9 mouse cellular contexts compared by ENCODE assay signal in genomic region chr1:168380241-168380770, GRCm38 (mm10). TPM values are rescaled to one million over a fixed set of nuclear protein-coding genes. Genes with fewer than 3 reads are reported as not detected.
DNase-seq lines count a peak whose midpoint lies in the region; ATAC-seq lines count a peak whose summit lies in the region.
"Had no signal": no experiment of that assay in that cellular context is flagged by ENCODE, and none has a peak within 500 bp of the region (broad histone marks: within the 10 kb centered on the region; RNA-seq: fewer than 3 reads in every experiment).

No protein-coding gene starts in this region.

- peaks cover 88% of the 10 kb centered on the region for H3K4me1 ChIP-seq in embryonic facial prominence, embryonic 10.5 days
- H3K4me1 ChIP-seq in heart, embryonic 14.5 days (ENCODE audit: control insufficient read depth in 2 of 2, insufficient read depth in 2 of 2, low read length in 2 of 2) = peaks cover 39 to 65% of the 10 kb centered on the region in 2 experiments
- H3K4me1 ChIP-seq in limb, embryonic 11.5 days (ENCODE audit: control insufficient read depth, insufficient read depth, low read length) = peaks cover 58% of the 10 kb centered on the region
- H3K4me1 ChIP-seq in midbrain, embryonic 16.5 days (ENCODE audit: control insufficient read depth, insufficient read depth, low read length) = peaks cover 60% of the 10 kb centered on the region
- peaks cover 25% of the 10 kb centered on the region for H3K4me1 ChIP-seq in liver, embryonic 12.5 days

- H3K9me3 ChIP-seq in embryonic facial prominence, embryonic 10.5 days = no peaks in the 10 kb centered on the region
- H3K9me3 ChIP-seq in heart, embryonic 14.5 days (ENCODE audit: control insufficient read depth, low read length) = no peaks in the 10 kb centered on the region
- no peaks in the 10 kb centered on the region for H3K9me3 ChIP-seq in limb, embryonic 11.5 days (ENCODE audit: control insufficient read depth, low read length)
- no peaks in the 10 kb centered on the region for H3K9me3 ChIP-seq in midbrain, embryonic 16.5 days (replicated peaks; ENCODE audit: control insufficient read depth, low read length, poor library complexity, severe bottlenecking)
- no peaks in the 10 kb centered on the region for H3K9me3 ChIP-seq in liver, embryonic 12.5 days (replicated peaks)
- H3K9me3 ChIP-seq: neural tube, embryonic 12.5 days had no signal

- no peaks in the 10 kb centered on the region for H3K27me3 ChIP-seq in embryonic facial prominence, embryonic 10.5 days (replicated peaks; ENCODE audit: low read depth, poor library complexity, severe bottlenecking)
- H3K27me3 ChIP-seq in heart, embryonic 14.5 days (ENCODE audit: control insufficient read depth, insufficient read depth, low read length) = no peaks in the 10 kb centered on the region
- no peaks in the 10 kb centered on the region for H3K27me3 ChIP-seq in limb, embryonic 11.5 days (ENCODE audit: control insufficient read depth, insufficient read depth, low read length)
- H3K27me3 ChIP-seq in midbrain, embryonic 16.5 days (ENCODE audit: control insufficient read depth, insufficient read depth, low read depth, low read length) = no peaks in the 10 kb centered on the region
- no peaks in the 10 kb centered on the region for H3K27me3 ChIP-seq in liver, embryonic 12.5 days (replicated peaks)
- H3K27me3 ChIP-seq: neural tube, embryonic 12.5 days had no signal

- H3K4me2 ChIP-seq in heart, embryonic 14.5 days (ENCODE audit: low read length) = peak overlapping the region; percentile 23; the same call in 1 of the 2 replicates
- H3K4me2 ChIP-seq in limb, embryonic 11.5 days (ENCODE audit: low read depth, severe bottlenecking) = 0 out of 2 replicates have a peak overlapping the region, but pooled peaks have one; percentile 13
- no peak overlapping the region for H3K4me2 ChIP-seq in midbrain, embryonic 16.5 days (ENCODE audit: low read length)
- no peak overlapping the region for H3K4me2 ChIP-seq in liver, embryonic 12.5 days
- H3K4me2 ChIP-seq: neural tube, embryonic 12.5 days had no signal

- no peak overlapping the region; the same call in 1 of the 2 replicates for H3K4me3 ChIP-seq in embryonic facial prominence, embryonic 10.5 days
- no peak overlapping the region for H3K4me3 ChIP-seq in heart, embryonic 14.5 days (ENCODE audit: control insufficient read depth in 1 of 2, insufficient read depth in 1 of 2, low read depth in 1 of 2, low read length in 2 of 2)
- no peak overlapping the region for H3K4me3 ChIP-seq in limb, embryonic 11.5 days (ENCODE audit: low read depth, low read length)
- no peak overlapping the region for H3K4me3 ChIP-seq in midbrain, embryonic 16.5 days (ENCODE audit: low read depth, low read length)
- no peak overlapping the region for H3K4me3 ChIP-seq in liver, embryonic 12.5 days
- H3K4me3 ChIP-seq: neural tube, embryonic 12.5 days had no signal

- intact Hi-C loops in left cerebral cortex, postnatal 10 days (cut with DNase I) = no loop called here

- no peak for DNase-seq in embryonic facial prominence, embryonic 10.5 days (ENCODE audit: low spot score)
- DNase-seq in limb, embryonic 11.5 days (ENCODE audit: low spot score) = peak; percentile 67
- DNase-seq in left cerebral cortex, adult 9 months (ENCODE audit: low spot score in 2 of 2) = no peak
- no peak for DNase-seq in left cerebral cortex, postnatal 10 days (ENCODE audit: extremely low spot score in 1 of 2, low spot score in 2 of 2)

- 59% methylated on average over 9 of the region's 9 CpGs for WGBS in embryonic facial prominence, embryonic 10.5 days
- 23% methylated on average over 9 of the region's 9 CpGs for WGBS in heart, embryonic 14.5 days
- 16% methylated on average over 9 of the region's 9 CpGs for WGBS in limb, embryonic 11.5 days
- WGBS in midbrain, embryonic 16.5 days = 65% methylated on average over 9 of the region's 9 CpGs
- 61% methylated on average over 9 of the region's 9 CpGs for WGBS in liver, embryonic 12.5 days (ENCODE audit: insufficient replicate concordance)

- H3K27ac ChIP-seq in embryonic facial prominence, embryonic 10.5 days (replicated peaks) = peak overlapping the region; percentile 35; the same call in 1 of the 2 replicates
- peak overlapping the region; percentile 28 to 93 for H3K27ac ChIP-seq in heart, embryonic 14.5 days (replicated peaks in 1 of 2; ENCODE audit: control insufficient read depth in 1 of 2, insufficient read depth in 1 of 2, low read depth in 2 of 2, low read length in 2 of 2)
- no peak overlapping the region for H3K27ac ChIP-seq in limb, embryonic 11.5 days (replicated peaks; ENCODE audit: low read depth, low read length)
- H3K27ac ChIP-seq in midbrain, embryonic 16.5 days (ENCODE audit: low read length) = no peak overlapping the region
- no peak overlapping the region for H3K27ac ChIP-seq in liver, embryonic 12.5 days
- H3K27ac ChIP-seq: neural tube, embryonic 12.5 days had no signal

- peak; percentile 53; the same call in 1 of the 2 replicates for ATAC-seq in cerebellum, adult (ENCODE audit: insufficient number of reproducible peaks, low FRiP score, low TSS enrichment)
- no peak for ATAC-seq in heart, embryonic 14.5 days (ENCODE audit: insufficient number of reproducible peaks, insufficient read depth, low FRiP score, low read depth)
- no peak; the same call in 1 of the 2 replicates for ATAC-seq in limb, embryonic 11.5 days (ENCODE audit: insufficient number of reproducible peaks, low FRiP score, low TSS enrichment, low read depth)
- ATAC-seq in midbrain, embryonic 16.5 days = no peak
- no peak for ATAC-seq in liver, embryonic 12.5 days

- H3K9ac ChIP-seq in heart, embryonic 14.5 days (ENCODE audit: low read length) = no peak overlapping the region
- H3K9ac ChIP-seq in limb, embryonic 11.5 days (ENCODE audit: low read length) = no peak overlapping the region
- H3K9ac ChIP-seq in midbrain, embryonic 16.5 days (ENCODE audit: low read depth, low read length) = no peak overlapping the region
- no peak overlapping the region for H3K9ac ChIP-seq in liver, embryonic 12.5 days
- H3K9ac ChIP-seq: neural tube, embryonic 12.5 days had no signal

- H3K36me3 ChIP-seq in embryonic facial prominence, embryonic 10.5 days (replicated peaks) = peaks cover 6% of the 10 kb centered on the region
- H3K36me3 ChIP-seq in heart, embryonic 14.5 days (ENCODE audit: control insufficient read depth, insufficient read depth, low read length) = no peaks in the 10 kb centered on the region; the same call in none of the 2 replicates
- H3K36me3 ChIP-seq in limb, embryonic 11.5 days (ENCODE audit: control insufficient read depth, insufficient read depth, low read length) = no peaks in the 10 kb centered on the region
- H3K36me3 ChIP-seq in midbrain, embryonic 16.5 days (ENCODE audit: control insufficient read depth, insufficient read depth, low read length) = no peaks in the 10 kb centered on the region
- H3K36me3 ChIP-seq in liver, embryonic 12.5 days = no peaks in the 10 kb centered on the region
- H3K36me3 ChIP-seq: neural tube, embryonic 12.5 days had no signal

RNA-seq across cellular contexts. Expression of gene Pbx1, which starts 51.8 kb away (rescaled TPM):
- 37.2 and 41.6 TPM in 2 replicates for polyA plus RNA-seq in embryonic facial prominence, embryonic 10.5 days (2016; fragmentation: Nextera tagmentation; extraction: Ambion mirVana)
- polyA plus RNA-seq in heart, embryonic 14.5 days (2014; fragmentation: Nextera tagmentation; extraction: Ambion mirVana) = 27.3 and 30.7 TPM in 2 replicates
- 43.7 and 44.2 TPM in 2 replicates for polyA plus RNA-seq in limb, embryonic 11.5 days (2014; fragmentation: Nextera tagmentation; extraction: Ambion mirVana)
- polyA plus RNA-seq in midbrain, embryonic 16.5 days (2015; fragmentation: Nextera tagmentation; extraction: Ambion mirVana) = 71.8 and 77.8 TPM in 2 replicates
- total RNA-seq in left cerebral cortex, postnatal 10 days (2021) = 100 to 1,000 TPM; 164 to 181 TPM
- 6.8 and 6.9 TPM in 2 replicates for polyA plus RNA-seq in liver, embryonic 12.5 days (2016; fragmentation: Nextera tagmentation; extraction: Ambion mirVana)

Comparison
In these comparisons a context has a peak if more than half of its experiments do, and no peak if none do; other contexts are left out.
1. H3K27ac ChIP-seq: peak in embryonic facial prominence, embryonic 10.5 days (single experiment) and heart, embryonic 14.5 days (2 of 2); none in limb, embryonic 11.5 days (single experiment), midbrain, embryonic 16.5 days (single experiment) and liver, embryonic 12.5 days (single experiment).
2. H3K4me2 ChIP-seq: peak in heart, embryonic 14.5 days (single experiment) and limb, embryonic 11.5 days (single experiment); none in midbrain, embryonic 16.5 days (single experiment) and liver, embryonic 12.5 days (single experiment).